Mouse (Mus musculus): Measurements from ENCODE around the gene Lnpk.

Gene Lnpk

DNA sequence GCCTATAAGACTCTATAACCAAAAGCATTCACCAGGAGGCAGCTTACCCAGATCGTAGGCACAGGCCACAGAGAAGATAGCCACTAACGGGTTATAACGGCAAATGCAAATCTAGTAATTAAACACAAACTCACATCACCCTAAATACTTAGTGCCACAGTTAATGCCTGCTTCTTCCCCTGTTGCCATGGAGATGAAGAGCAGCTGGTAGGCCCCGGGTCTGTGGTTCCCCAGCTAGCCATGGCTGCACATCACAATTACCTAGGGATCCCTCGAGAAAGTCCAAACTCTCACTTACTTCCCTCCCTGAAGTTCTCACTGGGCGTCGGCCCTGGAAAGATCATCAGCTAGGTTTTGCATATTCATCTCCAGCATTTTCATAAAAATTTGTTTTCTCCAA is 90.8 kb downstream of the Lnpk start:
- DNase-seq = peak; percentile 43

DNA sequence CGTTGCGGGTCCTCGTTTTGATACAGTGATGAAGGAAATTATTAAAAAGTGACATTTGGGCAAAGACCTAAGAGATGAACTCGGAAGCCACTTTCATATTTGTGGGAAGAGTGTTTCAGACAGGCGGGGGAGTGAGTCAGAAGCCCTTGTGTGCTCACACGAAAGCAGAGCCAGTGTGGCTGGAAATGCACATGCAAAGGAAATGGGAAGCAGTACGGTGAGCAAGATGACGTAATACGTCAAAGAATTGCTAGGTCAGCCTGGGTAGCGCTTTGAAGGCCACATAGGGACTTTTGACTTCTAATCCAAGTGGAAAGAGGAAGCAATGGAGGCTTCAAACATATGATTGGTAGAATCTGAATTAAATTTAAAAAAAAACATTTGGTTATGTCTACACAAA is 96.6 kb downstream of the Lnpk start:
- DNase-seq = no peak

- DNase-seq = peak; percentile 49
Observed at GRCm38 (mm10) chr2:74482086-74482485, 97.1 kb downstream of the Lnpk start.
